Mouse (Mus musculus): ENCODE measurements around the gene Aph1a. TPM values are rescaled to one million over a fixed set of nuclear protein-coding genes. Genes with fewer than 3 reads are reported as not detected.

The Aph1a gene
- total and polyA plus RNA-seq, 2 experiments from 2014 or later = 50.8 to 138 TPM

DNA sequence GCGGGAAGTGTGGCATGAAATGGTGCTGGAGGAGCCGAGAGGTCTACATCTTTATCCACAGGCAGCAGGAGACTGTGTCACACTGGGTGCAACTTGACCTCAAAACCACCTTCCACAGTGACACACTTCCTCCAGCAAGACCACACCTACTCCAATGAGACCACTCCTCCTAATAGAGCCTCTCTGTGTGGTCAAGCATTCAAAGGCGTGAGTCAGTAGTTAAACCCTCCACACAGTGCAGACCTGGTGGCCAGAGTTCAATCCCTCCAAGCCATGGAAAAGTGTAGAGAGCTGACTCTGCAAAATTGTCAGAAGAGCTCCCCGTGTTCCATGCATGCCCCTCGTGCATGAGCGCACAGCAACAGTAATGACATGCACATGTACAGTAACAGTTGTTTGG lies 49.0 kb downstream of the Aph1a start:
- Histone ChIP-seq H3K4me1 (ENCODE audit: control insufficient read depth, insufficient read depth) (no peaks in the 10 kb centered on the region), H3K27me3 (ENCODE audit: control insufficient read depth, insufficient read depth, low read length) (no peaks in the 10 kb centered on the region), H3K36me3 (replicated peaks; ENCODE audit: control insufficient read depth, insufficient read depth, low read length) (peaks cover 81% of the 10 kb centered on the region), H3K27ac (ENCODE audit: low read depth) (no peak overlapping the region), H3K4me2 (ENCODE audit: low read depth, low read length) (no peak overlapping the region), H3K4me3 (ENCODE audit: low read depth, low read length) (no peak overlapping the region), H3K9me3 (replicated peaks; ENCODE audit: control insufficient read depth, low read length) (no peaks in the 10 kb centered on the region), H3K9ac (replicated peaks; ENCODE audit: low read depth, low read length) (no peak overlapping the region)
- no peak for TF ChIP-seq CTCF (IDR thresholded peaks at IDR 0.05; ENCODE audit: low read depth)
- TF ChIP-seq EP300 (IDR thresholded peaks at IDR 0.05; ENCODE audit: low read depth) = no peak
- DNase-seq (ENCODE audit: low spot score) = no peak
- no peak for ATAC-seq (ENCODE audit: insufficient read depth, low read depth)
- WGBS = 77% methylated on average over 6 of the region's 6 CpGs

DNA sequence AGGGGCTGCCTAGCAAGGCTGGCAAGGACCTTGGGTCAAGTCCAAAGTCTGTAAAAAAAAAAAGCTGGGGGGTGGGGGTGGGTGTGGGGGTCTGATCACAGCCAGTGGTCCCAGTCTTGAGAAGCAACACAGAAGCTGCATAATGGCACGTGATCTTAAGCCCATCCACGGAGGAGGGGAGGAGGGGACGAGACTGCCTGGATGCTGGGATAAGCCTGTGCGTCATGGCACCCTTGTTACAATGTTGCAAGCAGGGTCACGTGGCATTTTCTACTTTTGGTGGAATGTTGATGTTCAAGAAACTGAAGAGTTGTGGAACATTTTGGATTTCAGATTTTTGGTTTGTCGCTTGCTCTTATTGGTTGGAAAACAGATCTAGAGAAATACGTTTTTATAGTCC lies 49.5 kb downstream of the Aph1a start:
- Histone ChIP-seq H3K4me3 (ENCODE audit: low read depth, low read length) (no peak overlapping the region), H3K4me2 (ENCODE audit: low read depth, low read length) (no peak overlapping the region), H3K36me3 (replicated peaks; ENCODE audit: control insufficient read depth, insufficient read depth, low read length) (peaks cover 77% of the 10 kb centered on the region), H3K27me3 (ENCODE audit: control insufficient read depth, insufficient read depth, low read length) (no peaks in the 10 kb centered on the region), H3K9me3 (replicated peaks; ENCODE audit: control insufficient read depth, low read length) (no peaks in the 10 kb centered on the region), H3K27ac (ENCODE audit: low read depth) (no peak overlapping the region), H3K9ac (replicated peaks; ENCODE audit: low read depth, low read length) (no peak overlapping the region), H3K4me1 (ENCODE audit: control insufficient read depth, insufficient read depth) (no peaks in the 10 kb centered on the region)
- ATAC-seq (ENCODE audit: insufficient read depth, low read depth) = no peak
- TF ChIP-seq CTCF (IDR thresholded peaks at IDR 0.05; ENCODE audit: low read depth) (no peak), EP300 (IDR thresholded peaks at IDR 0.05; ENCODE audit: low read depth) (no peak)
- no peak for DNase-seq (ENCODE audit: low spot score)
- WGBS = 96% methylated on average over 7 of the region's 7 CpGs

DNA sequence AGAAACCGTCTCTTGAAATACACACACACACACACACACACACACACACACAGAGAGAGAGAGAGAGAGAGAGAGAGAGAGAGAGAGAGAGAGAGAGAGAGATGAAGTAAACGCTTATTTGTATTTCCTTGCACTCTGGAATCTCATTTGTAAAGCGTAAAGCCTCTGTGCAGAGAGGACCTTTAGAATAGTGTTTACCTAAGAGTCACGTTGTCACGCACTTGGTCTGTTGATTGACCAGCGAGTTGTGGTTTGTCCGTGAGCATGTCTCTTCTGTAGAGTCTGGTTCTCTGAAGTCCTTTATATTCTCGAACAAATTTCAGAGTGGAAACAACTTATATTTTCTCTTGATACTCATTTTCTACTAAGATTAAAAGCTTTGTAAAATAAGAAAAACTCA lies 51.0 kb downstream of the Aph1a start:
- WGBS = 88% methylated on average over 8 of the region's 8 CpGs
- TF ChIP-seq EP300 (IDR thresholded peaks at IDR 0.05; ENCODE audit: low read depth) (no peak), CTCF (IDR thresholded peaks at IDR 0.05; ENCODE audit: low read depth) (no peak)
- Histone ChIP-seq H3K9me3 (replicated peaks; ENCODE audit: control insufficient read depth, low read length) (no peaks in the 10 kb centered on the region), H3K4me2 (ENCODE audit: low read depth, low read length) (no peak overlapping the region), H3K4me3 (ENCODE audit: low read depth, low read length) (no peak overlapping the region), H3K4me1 (ENCODE audit: control insufficient read depth, insufficient read depth) (no peaks in the 10 kb centered on the region), H3K27me3 (ENCODE audit: control insufficient read depth, insufficient read depth, low read length) (no peaks in the 10 kb centered on the region), H3K27ac (ENCODE audit: low read depth) (no peak overlapping the region), H3K9ac (replicated peaks; ENCODE audit: low read depth, low read length) (no peak overlapping the region), H3K36me3 (replicated peaks; ENCODE audit: control insufficient read depth, insufficient read depth, low read length) (peaks cover 61% of the 10 kb centered on the region)
- DNase-seq (ENCODE audit: low spot score) (no peak), ATAC-seq (ENCODE audit: insufficient read depth, low read depth) (no peak)

DNA sequence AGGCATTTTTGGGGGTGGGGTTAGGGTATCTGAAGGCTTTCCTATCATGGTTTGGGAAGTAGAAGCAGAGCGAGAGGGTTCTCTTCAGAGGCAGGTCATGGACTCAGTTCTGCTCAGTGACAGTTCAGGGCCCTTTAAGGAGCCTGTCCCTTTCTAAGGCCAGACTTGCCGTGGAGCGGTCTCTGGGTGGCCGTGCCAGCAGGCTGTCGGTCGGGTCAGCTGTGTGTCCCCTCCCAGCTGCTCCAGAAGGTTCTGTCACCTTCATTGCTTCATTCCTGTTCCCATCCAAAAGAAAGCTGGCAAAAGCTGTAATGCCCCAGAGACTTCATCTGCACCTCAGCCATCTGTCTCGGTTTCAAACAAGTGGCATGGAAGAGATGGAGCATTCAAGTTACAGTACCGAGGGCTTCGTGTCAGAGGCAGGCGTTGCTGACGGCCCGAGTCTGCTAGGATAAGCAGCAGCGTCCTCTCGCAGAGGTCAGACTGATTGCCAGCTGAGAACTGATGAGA lies 52.0 kb downstream of the Aph1a start:
- Histone ChIP-seq H3K4me2 (ENCODE audit: low read depth, low read length) (no peak overlapping the region), H3K4me1 (ENCODE audit: control insufficient read depth, insufficient read depth) (no peaks in the 10 kb centered on the region), H3K9me3 (replicated peaks; ENCODE audit: control insufficient read depth, low read length) (no peaks in the 10 kb centered on the region), H3K27me3 (ENCODE audit: control insufficient read depth, insufficient read depth, low read length) (no peaks in the 10 kb centered on the region), H3K36me3 (replicated peaks; ENCODE audit: control insufficient read depth, insufficient read depth, low read length) (peaks cover 53% of the 10 kb centered on the region), H3K9ac (replicated peaks; ENCODE audit: low read depth, low read length) (no peak overlapping the region), H3K27ac (ENCODE audit: low read depth) (no peak overlapping the region), H3K4me3 (ENCODE audit: low read depth, low read length) (no peak overlapping the region)
- no peak for DNase-seq (ENCODE audit: low spot score)
- no peak for TF ChIP-seq CTCF (IDR thresholded peaks at IDR 0.05; ENCODE audit: low read depth)
- no peak for TF ChIP-seq EP300 (IDR thresholded peaks at IDR 0.05; ENCODE audit: low read depth)
- WGBS = 46% methylated on average over 14 of the region's 14 CpGs
- ATAC-seq (ENCODE audit: insufficient read depth, low read depth) = no peak

Other genes with a start within 250 kb of the Aph1a start
- 213 and 278 TPM in 2 replicates for gene Mcl1, start 235.2 kb upstream of the Aph1a start, total RNA-seq (2014; rRNA removed; ENCODE audit: low replicate concordance)
- 50.1 and 51.9 TPM in 2 replicates for gene Mcl1, start 235.2 kb upstream of the Aph1a start, polyA plus RNA-seq (2015; fragmentation: Nextera tagmentation; extraction: Ambion mirVana)
- 20.2 and 23.8 TPM in 2 replicates for gene Adamtsl4, start 206.1 kb upstream of the Aph1a start, total RNA-seq (2014; rRNA removed; ENCODE audit: low replicate concordance)
- gene Adamtsl4, start 206.1 kb upstream of the Aph1a start, polyA plus RNA-seq (2015; fragmentation: Nextera tagmentation; extraction: Ambion mirVana) = 7.5 and 11.2 TPM in 2 replicates
- 22.9 and 63.8 TPM in 2 replicates for gene Ecm1, start 154.4 kb upstream of the Aph1a start, total RNA-seq (2014; rRNA removed; ENCODE audit: low replicate concordance)
- 55.8 and 59.6 TPM in 2 replicates for gene Ecm1, start 154.4 kb upstream of the Aph1a start, polyA plus RNA-seq (2015; fragmentation: Nextera tagmentation; extraction: Ambion mirVana)
- 43.5 and 47.1 TPM in 2 replicates for gene Tars2, start 133.8 kb upstream of the Aph1a start, total RNA-seq (2014; rRNA removed; ENCODE audit: low replicate concordance)
- gene Tars2, start 133.8 kb upstream of the Aph1a start, polyA plus RNA-seq (2015; fragmentation: Nextera tagmentation; extraction: Ambion mirVana) = 30.0 and 30.3 TPM in 2 replicates
- gene Rprd2, start 75.1 kb upstream of the Aph1a start, total RNA-seq (2014; rRNA removed; ENCODE audit: low replicate concordance) = 25.6 and 28.8 TPM in 2 replicates
- gene Rprd2, start 75.1 kb upstream of the Aph1a start, polyA plus RNA-seq (2015; fragmentation: Nextera tagmentation; extraction: Ambion mirVana) = 15.8 and 20.8 TPM in 2 replicates
- 2.2 and 6.0 TPM in 2 replicates for gene Prpf3, start 38.1 kb upstream of the Aph1a start, total RNA-seq (2014; rRNA removed; ENCODE audit: low replicate concordance)
- gene Prpf3, start 38.1 kb upstream of the Aph1a start, polyA plus RNA-seq (2015; fragmentation: Nextera tagmentation; extraction: Ambion mirVana) = 15.8 and 16.3 TPM in 2 replicates
- 142 and 222 TPM in 2 replicates for gene Mrps21, start 22.4 kb upstream of the Aph1a start, total RNA-seq (2014; rRNA removed; ENCODE audit: low replicate concordance)
- gene Mrps21, start 22.4 kb upstream of the Aph1a start, polyA plus RNA-seq (2015; fragmentation: Nextera tagmentation; extraction: Ambion mirVana) = 521 and 561 TPM in 2 replicates
- gene Ciart, start 11.7 kb upstream of the Aph1a start, total RNA-seq (2014; rRNA removed; ENCODE audit: low replicate concordance) = 2.3 and 7.3 TPM in 2 replicates
- 1.8 and 1.9 TPM in 2 replicates for gene Ciart, start 11.7 kb upstream of the Aph1a start, polyA plus RNA-seq (2015; fragmentation: Nextera tagmentation; extraction: Ambion mirVana)
- 5.3 and 41.9 TPM in 2 replicates for gene BC028528, start 2.0 kb upstream of the Aph1a start, total RNA-seq (2014; rRNA removed; ENCODE audit: low replicate concordance)
- gene BC028528, start 2.0 kb upstream of the Aph1a start, polyA plus RNA-seq (2015; fragmentation: Nextera tagmentation; extraction: Ambion mirVana) = 38.0 and 39.2 TPM in 2 replicates
- 126 and 131 TPM in 2 replicates for gene Car14, start 10.7 kb downstream of the Aph1a start, total RNA-seq (2014; rRNA removed; ENCODE audit: low replicate concordance)
- 137 and 144 TPM in 2 replicates for gene Car14, start 10.7 kb downstream of the Aph1a start, polyA plus RNA-seq (2015; fragmentation: Nextera tagmentation; extraction: Ambion mirVana)
- 25.9 and 33.5 TPM in 2 replicates for gene Anp32e, start 35.3 kb downstream of the Aph1a start, total RNA-seq (2014; rRNA removed; ENCODE audit: low replicate concordance)
- gene Anp32e, start 35.3 kb downstream of the Aph1a start, polyA plus RNA-seq (2015; fragmentation: Nextera tagmentation; extraction: Ambion mirVana) = 105 and 118 TPM in 2 replicates
- 116 and 138 TPM in 2 replicates for gene Plekho1, start 102.0 kb downstream of the Aph1a start, total RNA-seq (2014; rRNA removed; ENCODE audit: low replicate concordance)
- 74.9 and 94.8 TPM in 2 replicates for gene Plekho1, start 102.0 kb downstream of the Aph1a start, polyA plus RNA-seq (2015; fragmentation: Nextera tagmentation; extraction: Ambion mirVana)
- gene Vps45, start 164.5 kb downstream of the Aph1a start, total RNA-seq (2014; rRNA removed; ENCODE audit: low replicate concordance) = 10.5 and 17.3 TPM in 2 replicates
- 42.9 and 49.4 TPM in 2 replicates for gene Vps45, start 164.5 kb downstream of the Aph1a start, polyA plus RNA-seq (2015; fragmentation: Nextera tagmentation; extraction: Ambion mirVana)
- gene Otud7b, start 210.6 kb downstream of the Aph1a start, total RNA-seq (2014; rRNA removed; ENCODE audit: low replicate concordance) = 17.6 and 21.9 TPM in 2 replicates
- 16.8 and 21.7 TPM in 2 replicates for gene Otud7b, start 210.6 kb downstream of the Aph1a start, polyA plus RNA-seq (2015; fragmentation: Nextera tagmentation; extraction: Ambion mirVana)